In the genomic region with DNA sequence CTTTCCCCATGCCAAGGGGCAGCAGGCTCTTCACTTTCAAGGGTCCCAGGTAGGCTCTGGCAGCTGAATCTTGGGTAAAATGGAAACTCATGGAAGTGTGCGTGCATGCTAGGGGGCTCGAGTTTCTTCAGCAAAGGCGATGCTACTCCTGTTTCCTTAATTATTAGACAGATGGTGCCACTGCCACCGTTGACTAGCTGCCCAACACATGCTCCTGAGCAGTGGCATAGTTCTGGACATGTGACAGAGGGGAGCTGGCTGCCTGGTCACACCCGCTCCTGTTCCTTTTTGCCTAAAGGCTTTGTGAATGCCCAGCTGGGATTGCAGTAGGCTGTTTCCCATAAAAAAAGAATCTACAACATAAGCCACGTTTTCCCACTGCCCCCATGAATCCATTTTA, we compare ENCODE assay signal across 22 mouse cellular contexts. TPM values are rescaled to one million over a fixed set of nuclear protein-coding genes. Genes with fewer than 3 reads are reported as not detected.
DNase-seq lines count a peak whose midpoint lies in the region; ATAC-seq and TF ChIP-seq lines count a peak whose summit lies in the region.
"Had no signal": no experiment of that assay in that cellular context is flagged by ENCODE, and none has a peak within 500 bp of the region (broad histone marks: within the 10 kb centered on the region; RNA-seq: fewer than 3 reads in every experiment).

No protein-coding gene starts in this region.

- no peaks in the 10 kb centered on the region for H3K9me3 ChIP-seq in neural tube, embryonic 14.5 days (ENCODE audit: control insufficient read depth, low read length)
- no peaks in the 10 kb centered on the region for H3K9me3 ChIP-seq in neural tube, embryonic 15.5 days (replicated peaks)
- no peaks in the 10 kb centered on the region for H3K9me3 ChIP-seq in kidney, embryonic 15.5 days (replicated peaks)
- H3K9me3 ChIP-seq: embryonic facial prominence, embryonic 15.5 days; heart, embryonic 13.5 days; hindbrain, embryonic 15.5 days; megakaryocyte, embryonic 14.5 days; midbrain, embryonic 15.5 days had no signal

- H3K27me3 ChIP-seq in neural tube, embryonic 14.5 days (ENCODE audit: control insufficient read depth, insufficient read depth, low read length): peaks cover 15% of the 10 kb centered on the region
- H3K27me3 ChIP-seq in neural tube, embryonic 15.5 days (replicated peaks): peaks cover 19% of the 10 kb centered on the region
- no peaks in the 10 kb centered on the region for H3K27me3 ChIP-seq in cerebellum, adult 2 months (ENCODE audit: control insufficient read depth, insufficient read depth, low read length)
- peaks cover 20% of the 10 kb centered on the region for H3K27me3 ChIP-seq in kidney, embryonic 15.5 days
- H3K27me3 ChIP-seq: heart, embryonic 13.5 days; midbrain, embryonic 15.5 days had no signal

- ATAC-seq in neural tube, embryonic 14.5 days (ENCODE audit: low read depth): peak; percentile 38; the same call in 1 of the 2 replicates
- ATAC-seq in neural tube, embryonic 15.5 days (ENCODE audit: low FRiP score): no peak
- ATAC-seq in kidney, embryonic 15.5 days (replicated peaks; ENCODE audit: low FRiP score): no peak
- ATAC-seq: intestine, postnatal 0 days; midbrain, embryonic 15.5 days had no signal

- peak; percentile 14 for DNase-seq in gastrocnemius, postnatal 14 days
- no peak for DNase-seq in gastrocnemius, postnatal 4 days (ENCODE audit: low spot score in 2 of 2)
- DNase-seq in cerebellum, adult 2 months: peak; percentile 78 to 88
- peak; percentile 72 to 75 for DNase-seq in cerebellum, postnatal 36 days
- no peak for DNase-seq in spleen, adult 18-20 months
- DNase-seq: adrenal gland, postnatal 36 days; B cell, adult 2 months; layer of hippocampus, postnatal 36 days; lung, adult 2 months; thymus, postnatal 36 days had no signal

- no peak overlapping the region for H3K9ac ChIP-seq in neural tube, embryonic 14.5 days (replicated peaks; ENCODE audit: low read depth, low read length)
- no peak overlapping the region for H3K9ac ChIP-seq in neural tube, embryonic 15.5 days (replicated peaks)
- no peak overlapping the region for H3K9ac ChIP-seq in kidney, embryonic 15.5 days
- H3K9ac ChIP-seq: embryonic facial prominence, embryonic 15.5 days; heart, embryonic 13.5 days; hindbrain, embryonic 15.5 days; midbrain, embryonic 15.5 days had no signal

- 0 out of 2 replicates have a peak, but pooled peaks cover 3% of the 10 kb centered on the region for H3K4me1 ChIP-seq in neural tube, embryonic 14.5 days (ENCODE audit: control insufficient read depth, insufficient read depth, low read length)
- peaks cover 22% of the 10 kb centered on the region for H3K4me1 ChIP-seq in neural tube, embryonic 15.5 days
- H3K4me1 ChIP-seq in cerebellum, adult 2 months (ENCODE audit: control insufficient read depth, insufficient read depth, low read length): peaks cover 10% of the 10 kb centered on the region; the same call in 1 of the 2 replicates
- H3K4me1 ChIP-seq in kidney, embryonic 15.5 days: peaks cover 13% of the 10 kb centered on the region

- no peaks in the 10 kb centered on the region for H3K36me3 ChIP-seq in neural tube, embryonic 14.5 days (ENCODE audit: control insufficient read depth, insufficient read depth, low read length)
- H3K36me3 ChIP-seq in neural tube, embryonic 15.5 days: no peaks in the 10 kb centered on the region
- H3K36me3 ChIP-seq in kidney, embryonic 15.5 days: no peaks in the 10 kb centered on the region
- H3K36me3 ChIP-seq: embryonic facial prominence, embryonic 15.5 days; hindbrain, embryonic 15.5 days; midbrain, embryonic 15.5 days had no signal

- H3K27ac ChIP-seq in neural tube, embryonic 14.5 days (ENCODE audit: low read depth, low read length): no peak overlapping the region
- no peak overlapping the region for H3K27ac ChIP-seq in neural tube, embryonic 15.5 days (replicated peaks)
- peak overlapping the region; percentile 51 for H3K27ac ChIP-seq in cerebellum, adult 2 months (ENCODE audit: insufficient read depth, low read length)
- H3K27ac ChIP-seq in kidney, embryonic 15.5 days: no peak overlapping the region
- H3K27ac ChIP-seq: embryonic facial prominence, embryonic 15.5 days; heart, embryonic 13.5 days; hindbrain, embryonic 15.5 days; kidney, postnatal 0 days; midbrain, embryonic 15.5 days had no signal

- no peak overlapping the region for H3K4me2 ChIP-seq in neural tube, embryonic 14.5 days (ENCODE audit: low read depth, low read length)
- no peak overlapping the region for H3K4me2 ChIP-seq in neural tube, embryonic 15.5 days
- H3K4me2 ChIP-seq in kidney, embryonic 15.5 days: no peak overlapping the region
- H3K4me2 ChIP-seq: embryonic facial prominence, embryonic 15.5 days; heart, embryonic 13.5 days; hindbrain, embryonic 15.5 days; liver, embryonic 11.5 days; midbrain, embryonic 15.5 days had no signal

- intact Hi-C loops in gastrocnemius, postnatal 14 days (cut with DNase I; ENCODE audit: low total_unique reads): no loop called here

- TF ChIP-seq POLR2A in cerebellum, adult 2 months (IDR thresholded peaks at IDR 0.05; ENCODE audit: borderline replicate concordance, insufficient read depth, low read length): peak; percentile 24; the same call in 1 of the 2 replicates

- whole genome bisulfite sequencing in neural tube, embryonic 14.5 days: 37% methylated on average over 6 of the region's 6 CpGs
- WGBS in neural tube, embryonic 15.5 days: 49% methylated on average over 6 of the region's 6 CpGs
- WGBS in cerebellum, adult 2 months: 6% methylated on average over 6 of the region's 6 CpGs
- 62% methylated on average over 6 of the region's 6 CpGs for WGBS in kidney, embryonic 15.5 days

- H3K4me3 ChIP-seq in neural tube, embryonic 14.5 days (ENCODE audit: low read depth, low read length): no peak overlapping the region
- H3K4me3 ChIP-seq in neural tube, embryonic 15.5 days (replicated peaks): no peak overlapping the region
- H3K4me3 ChIP-seq in cerebellum, adult 2 months (replicated peaks; ENCODE audit: insufficient read depth, low read depth, low read length): no peak overlapping the region
- no peak overlapping the region for H3K4me3 ChIP-seq in kidney, embryonic 15.5 days (replicated peaks)
- H3K4me3 ChIP-seq: embryonic facial prominence, embryonic 15.5 days; heart, embryonic 13.5 days; hindbrain, embryonic 15.5 days; megakaryocyte, embryonic 14.5 days; midbrain, embryonic 15.5 days had no signal

- no peak for TF ChIP-seq CTCF in cerebellum, adult 2 months (IDR thresholded peaks at IDR 0.05; ENCODE audit: borderline replicate concordance, insufficient read depth, low read depth, low read length)

RNA-seq across cellular contexts. Expression of a gene that starts 2.7 kb away (rescaled TPM):
- 1 to 10 TPM; 5.7 TPM for total RNA-seq in gastrocnemius, postnatal 14 days (2021)
- total RNA-seq in gastrocnemius, postnatal 4 days (2021): 10 to 100 TPM; 11.9 to 13.3 TPM
- polyA plus RNA-seq in neural tube, embryonic 14.5 days (2014; fragmentation: Nextera tagmentation; extraction: Ambion mirVana): 2.3 and 3.1 TPM in 2 replicates
- polyA plus RNA-seq in neural tube, embryonic 15.5 days (2015; fragmentation: Nextera tagmentation; extraction: Ambion mirVana): 2.4 and 3.7 TPM in 2 replicates
- 3.3 and 3.4 TPM in 2 replicates for polyA plus RNA-seq in cerebellum, adult 2 months (2012; rRNA removed)
- polyA plus RNA-seq in kidney, embryonic 15.5 days (2015; fragmentation: Nextera tagmentation; extraction: Ambion mirVana): 10.5 and 12.0 TPM in 2 replicates
- total RNA-seq: granulocyte monocyte progenitor cell, adult 5-6 weeks had no signal

Comparison
In these comparisons a context has a peak if more than half of its experiments do, and no peak if none do; other contexts are left out.
1. DNase-seq: peak in gastrocnemius, postnatal 14 days (single experiment), cerebellum, adult 2 months (2 of 2) and cerebellum, postnatal 36 days (2 of 2); none in gastrocnemius, postnatal 4 days (0 of 2) and spleen, adult 18-20 months (0 of 2).